Mouse (Mus musculus): Measurements from ENCODE around the gene Dgkg. TPM values are rescaled to one million over a fixed set of nuclear protein-coding genes. Genes with fewer than 3 reads are reported as not detected.
A peak's percentile ranks its signal among the peaks of the same experiment; 100 is the strongest.

Dgkg gene
- polyA plus RNA-seq, 1 experiment, result 1.0 TPM

GRCm38 (mm10) chr16:22471728-22472127 is 185.3 kb downstream of the Dgkg start:
- TF ChIP-seq CTCF (IDR thresholded peaks at IDR 0.05; ENCODE audit: insufficient read depth, low read length), result no peak
- no peak for TF ChIP-seq POLR2A (IDR thresholded peaks at IDR 0.05; ENCODE audit: borderline replicate concordance, extremely low read depth, low read depth, low read length)
- no peak for DNase-seq
- WGBS, result 61% methylated on average over 2 of the region's 2 CpGs

GRCm38 (mm10) chr16:22469385-22469784 is 187.6 kb downstream of the Dgkg start:
- WGBS, result 67% methylated on average over 11 of the region's 11 CpGs

More at GRCm38 (mm10) chr16:22471728-22472127, 185.3 kb downstream of the Dgkg start:
- H3K4me1 ChIP-seq (ENCODE audit: control insufficient read depth, insufficient read depth, low read length), result no peaks in the 10 kb centered on the region
- no peak overlapping the region for H3K4me3 ChIP-seq (replicated peaks; ENCODE audit: extremely low read depth, low read depth, low read length)

GRCm38 (mm10) chr16:22467111-22467510 is 189.9 kb downstream of the Dgkg start:
- Histone ChIP-seq H3K4me3 (replicated peaks; ENCODE audit: extremely low read depth, low read depth, low read length) (no peak overlapping the region), H3K4me1 (ENCODE audit: control insufficient read depth, insufficient read depth, low read length) (no peaks in the 10 kb centered on the region)
- no peak for DNase-seq
- 80% methylated on average over 2 of the region's 2 CpGs for WGBS
- TF ChIP-seq CTCF (IDR thresholded peaks at IDR 0.05; ENCODE audit: insufficient read depth, low read length) (no peak), POLR2A (IDR thresholded peaks at IDR 0.05; ENCODE audit: borderline replicate concordance, extremely low read depth, low read depth, low read length) (no peak)

More at GRCm38 (mm10) chr16:22469385-22469784, 187.6 kb downstream of the Dgkg start:
- Histone ChIP-seq H3K4me1 (ENCODE audit: control insufficient read depth, insufficient read depth, low read length) (no peaks in the 10 kb centered on the region), H3K4me3 (replicated peaks; ENCODE audit: extremely low read depth, low read depth, low read length) (no peak overlapping the region)
- no peak for DNase-seq
- no peak for TF ChIP-seq POLR2A (IDR thresholded peaks at IDR 0.05; ENCODE audit: borderline replicate concordance, extremely low read depth, low read depth, low read length)

- 66% methylated on average over 11 of the region's 11 CpGs for WGBS
- TF ChIP-seq CTCF (IDR thresholded peaks at IDR 0.05; ENCODE audit: insufficient read depth, low read length) (no peak), POLR2A (IDR thresholded peaks at IDR 0.05; ENCODE audit: borderline replicate concordance, extremely low read depth, low read depth, low read length) (no peak)
- no peak overlapping the region for H3K4me3 ChIP-seq (replicated peaks; ENCODE audit: extremely low read depth, low read depth, low read length)
- no peak for DNase-seq
- no peaks in the 10 kb centered on the region for H3K4me1 ChIP-seq (ENCODE audit: control insufficient read depth, insufficient read depth, low read length)
Observed at GRCm38 (mm10) chr16:22466381-22466780, 190.6 kb downstream of the Dgkg start.

- no peak for DNase-seq
- no peak overlapping the region for H3K4me3 ChIP-seq (replicated peaks; ENCODE audit: extremely low read depth, low read depth, low read length)
- 60% methylated on average over 3 of the region's 3 CpGs for WGBS
- TF ChIP-seq CTCF (IDR thresholded peaks at IDR 0.05; ENCODE audit: insufficient read depth, low read length) (no peak), POLR2A (IDR thresholded peaks at IDR 0.05; ENCODE audit: borderline replicate concordance, extremely low read depth, low read depth, low read length) (no peak)
- no peaks in the 10 kb centered on the region for H3K4me1 ChIP-seq (ENCODE audit: control insufficient read depth, insufficient read depth, low read length)
Observed at GRCm38 (mm10) chr16:22462220-22462619, 194.8 kb downstream of the Dgkg start.

GRCm38 (mm10) chr16:22461728-22462127 is 195.3 kb downstream of the Dgkg start:
- DNase-seq, result no peak
- TF ChIP-seq CTCF (IDR thresholded peaks at IDR 0.05; ENCODE audit: insufficient read depth, low read length) (no peak), POLR2A (IDR thresholded peaks at IDR 0.05; ENCODE audit: borderline replicate concordance, extremely low read depth, low read depth, low read length) (no peak)
- Histone ChIP-seq H3K4me1 (ENCODE audit: control insufficient read depth, insufficient read depth, low read length) (no peaks in the 10 kb centered on the region), H3K4me3 (replicated peaks; ENCODE audit: extremely low read depth, low read depth, low read length) (no peak overlapping the region)
- 38% methylated on average over 6 of the region's 6 CpGs for WGBS

GRCm38 (mm10) chr16:22460960-22461359 is 196.1 kb downstream of the Dgkg start:
- TF ChIP-seq CTCF (IDR thresholded peaks at IDR 0.05; ENCODE audit: insufficient read depth, low read length), result no peak
- TF ChIP-seq POLR2A (IDR thresholded peaks at IDR 0.05; ENCODE audit: borderline replicate concordance, extremely low read depth, low read depth, low read length), result no peak
- H3K4me3 ChIP-seq (replicated peaks; ENCODE audit: extremely low read depth, low read depth, low read length), result no peak overlapping the region
- 62% methylated on average over 1 of the region's 1 CpGs for WGBS
- H3K4me1 ChIP-seq (ENCODE audit: control insufficient read depth, insufficient read depth, low read length), result no peaks in the 10 kb centered on the region; the same call in 1 of the 2 replicates
- no peak for DNase-seq

GRCm38 (mm10) chr16:22452082-22452481 is 204.9 kb downstream of the Dgkg start:
- no peak for TF ChIP-seq CTCF (IDR thresholded peaks at IDR 0.05; ENCODE audit: insufficient read depth, low read length)
- TF ChIP-seq POLR2A (IDR thresholded peaks at IDR 0.05; ENCODE audit: borderline replicate concordance, extremely low read depth, low read depth, low read length), result no peak
- 59% methylated on average over 9 of the region's 9 CpGs for WGBS
- DNase-seq, result peak; percentile 36
- no peak overlapping the region for H3K4me3 ChIP-seq (replicated peaks; ENCODE audit: extremely low read depth, low read depth, low read length)
- H3K4me1 ChIP-seq (ENCODE audit: control insufficient read depth, insufficient read depth, low read length), result peaks cover 3% of the 10 kb centered on the region

GRCm38 (mm10) chr16:22448093-22448492 is 208.9 kb downstream of the Dgkg start:
- H3K4me1 ChIP-seq (ENCODE audit: control insufficient read depth, insufficient read depth, low read length), result peaks cover 3% of the 10 kb centered on the region; the same call in 1 of the 2 replicates
- no peak for DNase-seq
- TF ChIP-seq CTCF (IDR thresholded peaks at IDR 0.05; ENCODE audit: insufficient read depth, low read length) (no peak), POLR2A (IDR thresholded peaks at IDR 0.05; ENCODE audit: borderline replicate concordance, extremely low read depth, low read depth, low read length) (no peak)
- WGBS, result 65% methylated on average over 6 of the region's 6 CpGs
- no peak overlapping the region for H3K4me3 ChIP-seq (replicated peaks; ENCODE audit: extremely low read depth, low read depth, low read length)

- no peaks in the 10 kb centered on the region for H3K4me1 ChIP-seq (ENCODE audit: control insufficient read depth, insufficient read depth, low read length)
- no peak for DNase-seq
- WGBS, result 49% methylated on average over 6 of the region's 6 CpGs
- H3K4me3 ChIP-seq (replicated peaks; ENCODE audit: extremely low read depth, low read depth, low read length), result no peak overlapping the region
- TF ChIP-seq POLR2A (IDR thresholded peaks at IDR 0.05; ENCODE audit: borderline replicate concordance, extremely low read depth, low read depth, low read length), result no peak
- TF ChIP-seq CTCF (IDR thresholded peaks at IDR 0.05; ENCODE audit: insufficient read depth, low read length), result no peak
Observed at GRCm38 (mm10) chr16:22444786-22445185, 212.2 kb downstream of the Dgkg start.

All from lung, adult 2 months (tissue).